Mouse (Mus musculus): ENCODE data around the gene Klf12. TPM values are rescaled to one million over a fixed set of nuclear protein-coding genes. Genes with fewer than 3 reads are reported as not detected.

The Klf12 gene
- polyA plus RNA-seq, 1 experiment = 20.9 TPM

- WGBS = 90% methylated on average over 6 of the region's 6 CpGs
- no peak for DNase-seq
- Histone ChIP-seq H3K4me1 (ENCODE audit: control insufficient read depth, insufficient read depth, low read length) (no peaks in the 10 kb centered on the region), H3K27ac (ENCODE audit: insufficient read depth, low read length) (no peak overlapping the region), H3K4me3 (replicated peaks; ENCODE audit: insufficient read depth, low read depth, low read length) (no peak overlapping the region), H3K27me3 (ENCODE audit: control insufficient read depth, insufficient read depth, low read length) (no peaks in the 10 kb centered on the region)
- TF ChIP-seq CTCF (IDR thresholded peaks at IDR 0.05; ENCODE audit: borderline replicate concordance, insufficient read depth, low read depth, low read length) (no peak), POLR2A (IDR thresholded peaks at IDR 0.05; ENCODE audit: borderline replicate concordance, insufficient read depth, low read length) (no peak)
Measured at GRCm38 (mm10) chr14:100126126-100126525, 158.4 kb downstream of the Klf12 start.

- H3K27me3 ChIP-seq (ENCODE audit: control insufficient read depth, insufficient read depth, low read length) = no peaks in the 10 kb centered on the region
- 81% methylated on average over 4 of the region's 4 CpGs for WGBS
- no peaks in the 10 kb centered on the region; the same call in 1 of the 2 replicates for H3K4me1 ChIP-seq (ENCODE audit: control insufficient read depth, insufficient read depth, low read length)
- no peak overlapping the region for H3K27ac ChIP-seq (ENCODE audit: insufficient read depth, low read length)
- H3K4me3 ChIP-seq (replicated peaks; ENCODE audit: insufficient read depth, low read depth, low read length) = no peak overlapping the region
- TF ChIP-seq CTCF (IDR thresholded peaks at IDR 0.05; ENCODE audit: borderline replicate concordance, insufficient read depth, low read depth, low read length) = no peak
- TF ChIP-seq POLR2A (IDR thresholded peaks at IDR 0.05; ENCODE audit: borderline replicate concordance, insufficient read depth, low read length) = no peak
- no peak for DNase-seq
Measured at GRCm38 (mm10) chr14:100121075-100121474, 163.4 kb downstream of the Klf12 start.

GRCm38 (mm10) chr14:100119866-100120265 lies 164.6 kb downstream of the Klf12 start:
- no peaks in the 10 kb centered on the region; the same call in 1 of the 2 replicates for H3K4me1 ChIP-seq (ENCODE audit: control insufficient read depth, insufficient read depth, low read length)
- 67% methylated on average over 3 of the region's 3 CpGs for WGBS
- no peak overlapping the region for H3K27ac ChIP-seq (ENCODE audit: insufficient read depth, low read length)
- DNase-seq = no peak
- no peak for TF ChIP-seq POLR2A (IDR thresholded peaks at IDR 0.05; ENCODE audit: borderline replicate concordance, insufficient read depth, low read length)
- TF ChIP-seq CTCF (IDR thresholded peaks at IDR 0.05; ENCODE audit: borderline replicate concordance, insufficient read depth, low read depth, low read length) = no peak
- no peak overlapping the region for H3K4me3 ChIP-seq (replicated peaks; ENCODE audit: insufficient read depth, low read depth, low read length)
- H3K27me3 ChIP-seq (ENCODE audit: control insufficient read depth, insufficient read depth, low read length) = no peaks in the 10 kb centered on the region

- TF ChIP-seq CTCF (IDR thresholded peaks at IDR 0.05; ENCODE audit: borderline replicate concordance, insufficient read depth, low read depth, low read length) (no peak), POLR2A (IDR thresholded peaks at IDR 0.05; ENCODE audit: borderline replicate concordance, insufficient read depth, low read length) (no peak)
- WGBS = 62% methylated on average over 6 of the region's 6 CpGs
- Histone ChIP-seq H3K27ac (ENCODE audit: insufficient read depth, low read length) (no peak overlapping the region), H3K4me3 (replicated peaks; ENCODE audit: insufficient read depth, low read depth, low read length) (no peak overlapping the region), H3K4me1 (ENCODE audit: control insufficient read depth, insufficient read depth, low read length) (peaks cover 2% of the 10 kb centered on the region; the same call in 1 of the 2 replicates), H3K27me3 (ENCODE audit: control insufficient read depth, insufficient read depth, low read length) (no peaks in the 10 kb centered on the region)
- no peak for DNase-seq
Measured at GRCm38 (mm10) chr14:100113419-100113818, 171.1 kb downstream of the Klf12 start.

- Histone ChIP-seq H3K27me3 (ENCODE audit: control insufficient read depth, insufficient read depth, low read length) (no peaks in the 10 kb centered on the region), H3K4me3 (replicated peaks; ENCODE audit: insufficient read depth, low read depth, low read length) (no peak overlapping the region), H3K27ac (ENCODE audit: insufficient read depth, low read length) (no peak overlapping the region), H3K4me1 (ENCODE audit: control insufficient read depth, insufficient read depth, low read length) (peaks cover 2% of the 10 kb centered on the region; the same call in 1 of the 2 replicates)
- TF ChIP-seq POLR2A (IDR thresholded peaks at IDR 0.05; ENCODE audit: borderline replicate concordance, insufficient read depth, low read length) (no peak), CTCF (IDR thresholded peaks at IDR 0.05; ENCODE audit: borderline replicate concordance, insufficient read depth, low read depth, low read length) (no peak)
- DNase-seq = no peak
- WGBS = 32% methylated on average over 1 of the region's 1 CpGs
Measured at GRCm38 (mm10) chr14:100111735-100112134, 172.7 kb downstream of the Klf12 start.

GRCm38 (mm10) chr14:100109563-100109962 lies 174.9 kb downstream of the Klf12 start:
- no peak for TF ChIP-seq POLR2A (IDR thresholded peaks at IDR 0.05; ENCODE audit: borderline replicate concordance, insufficient read depth, low read length)
- TF ChIP-seq CTCF (IDR thresholded peaks at IDR 0.05; ENCODE audit: borderline replicate concordance, insufficient read depth, low read depth, low read length) = no peak
- Histone ChIP-seq H3K4me3 (replicated peaks; ENCODE audit: insufficient read depth, low read depth, low read length) (no peak overlapping the region), H3K27ac (ENCODE audit: insufficient read depth, low read length) (no peak overlapping the region), H3K4me1 (ENCODE audit: control insufficient read depth, insufficient read depth, low read length) (peaks cover 2% of the 10 kb centered on the region; the same call in 1 of the 2 replicates), H3K27me3 (ENCODE audit: control insufficient read depth, insufficient read depth, low read length) (no peaks in the 10 kb centered on the region)
- 28% methylated on average over 6 of the region's 6 CpGs for WGBS
- peak in 1 of 2 experiments; percentile 15 for DNase-seq

GRCm38 (mm10) chr14:100105570-100105969 lies 178.9 kb downstream of the Klf12 start:
- TF ChIP-seq CTCF (IDR thresholded peaks at IDR 0.05; ENCODE audit: borderline replicate concordance, insufficient read depth, low read depth, low read length) (no peak), POLR2A (IDR thresholded peaks at IDR 0.05; ENCODE audit: borderline replicate concordance, insufficient read depth, low read length) (no peak)
- Histone ChIP-seq H3K4me3 (replicated peaks; ENCODE audit: insufficient read depth, low read depth, low read length) (no peak overlapping the region), H3K4me1 (ENCODE audit: control insufficient read depth, insufficient read depth, low read length) (peaks cover 2% of the 10 kb centered on the region; the same call in 1 of the 2 replicates), H3K27ac (ENCODE audit: insufficient read depth, low read length) (no peak overlapping the region), H3K27me3 (ENCODE audit: control insufficient read depth, insufficient read depth, low read length) (no peaks in the 10 kb centered on the region)
- WGBS = 91% methylated on average over 10 of the region's 10 CpGs
- no peak for DNase-seq

- no peak overlapping the region for H3K4me3 ChIP-seq (replicated peaks; ENCODE audit: insufficient read depth, low read depth, low read length)
- no peak overlapping the region for H3K27ac ChIP-seq (ENCODE audit: insufficient read depth, low read length)
- H3K27me3 ChIP-seq (ENCODE audit: control insufficient read depth, insufficient read depth, low read length) = no peaks in the 10 kb centered on the region
- DNase-seq = no peak
- peaks cover 2% of the 10 kb centered on the region; the same call in 1 of the 2 replicates for H3K4me1 ChIP-seq (ENCODE audit: control insufficient read depth, insufficient read depth, low read length)
- WGBS = 81% methylated on average over 12 of the region's 12 CpGs
- TF ChIP-seq CTCF (IDR thresholded peaks at IDR 0.05; ENCODE audit: borderline replicate concordance, insufficient read depth, low read depth, low read length) (no peak), POLR2A (IDR thresholded peaks at IDR 0.05; ENCODE audit: borderline replicate concordance, insufficient read depth, low read length) (no peak)
Measured at GRCm38 (mm10) chr14:100104818-100105217, 179.7 kb downstream of the Klf12 start.
